Mouse (Mus musculus) right cerebral cortex, postnatal 36 days (tissue): Measurements from ENCODE around the gene Ermard.

Source experiments
- DNase-seq, 2 experiments: peaks; one replicate each; pipeline ENCODE4 v3.0.0; 2022; ENCODE audit warnings: low spot score in 2 of 2, mixed read lengths in 1 of 2

Gene Ermard

GRCm38 (mm10) chr17:15120569-15120968 lies 79.6 kb downstream of the Ermard start:
- DNase-seq = no peak

- DNase-seq = no peak
Measured at GRCm38 (mm10) chr17:15129630-15130287, 88.8 kb downstream of the Ermard start.

- no peak for DNase-seq
Measured at GRCm38 (mm10) chr17:15130288-15130656, 89.3 kb downstream of the Ermard start.

GRCm38 (mm10) chr17:15134905-15135669 lies 94.1 kb downstream of the Ermard start:
- DNase-seq = no peak

- DNase-seq = no peak
Measured at GRCm38 (mm10) chr17:15137443-15137842, 96.4 kb downstream of the Ermard start.
